Mouse (Mus musculus) lung, postnatal 0 days (tissue): Measurements from ENCODE around the gene Dok7. TPM values are rescaled to one million over a fixed set of nuclear protein-coding genes. Genes with fewer than 3 reads are reported as not detected.

Experiments
- ATAC-seq: fragments of 200-750 bp; cut with Nextera tagmentation; 2 replicates; pipeline ENCODE4 v1.8.0; 2017; ENCODE audit warnings: moderate library complexity
- DNase-seq: peaks from one replicate; pipeline ENCODE4 v3.0.0-alpha.2; 2016; ENCODE audit warnings: low spot score
- H3K27ac ChIP-seq: fragments of 300-500 bp; sonication (generic); 2 replicates; pipeline ENCODE4 v1.5.1; 2014; ENCODE audit warnings: antibody characterized with exemption, mild to moderate bottlenecking, low read length, mixed read lengths
- H3K27me3 ChIP-seq: fragments of 300-500 bp; sonication (generic); replicated peaks from 2 replicates; pipeline ENCODE4 v1.6.1; 2014; ENCODE audit warnings: low read length, mixed read lengths; ENCODE audit not compliant: insufficient read depth
- H3K36me3 ChIP-seq: fragments of 300-500 bp; sonication (generic); 2 replicates; pipeline ENCODE4 v1.6.1; 2014; ENCODE audit warnings: low read length, mixed read lengths; ENCODE audit not compliant: insufficient read depth
- H3K4me1 ChIP-seq: fragments of 300-500 bp; sonication (generic); 2 replicates; pipeline ENCODE4 v1.6.1; 2014; ENCODE audit warnings: antibody characterized with exemption, low read depth, low read length, mixed read lengths; ENCODE audit not compliant: insufficient read depth
- H3K4me2 ChIP-seq: fragments of 300-500 bp; sonication (generic); replicated peaks from 2 replicates; pipeline ENCODE4 v1.6.1; 2014; ENCODE audit warnings: low read depth, mild to moderate bottlenecking, low read length, moderate library complexity, mixed read lengths
- H3K4me3 ChIP-seq: fragments of 300-500 bp; sonication (generic); 2 replicates; pipeline ENCODE4 v1.5.1; 2014; ENCODE audit warnings: low read depth, low read length
- H3K9ac ChIP-seq: fragments of 300-500 bp; sonication (generic); replicated peaks from 2 replicates; pipeline ENCODE4 v1.6.1; 2014; ENCODE audit warnings: low read depth, mild to moderate bottlenecking
- H3K9me3 ChIP-seq: fragments of 300-500 bp; sonication (generic); 2 replicates; pipeline ENCODE4 v1.6.1; 2016; ENCODE audit warnings: low read length, mixed read lengths
- CTCF ChIP-seq: IDR thresholded peaks from 2 replicates; pipeline ENCODE4 v1.5.1; 2016; ENCODE audit warnings: antibody characterized with exemption, mild to moderate bottlenecking
- EP300 ChIP-seq: IDR thresholded peaks from 2 replicates; pipeline ENCODE4 v1.6.1; 2016; ENCODE audit warnings: antibody characterized with exemption, mild to moderate bottlenecking, control low read depth
- WGBS: fragments of 180-500 bp; shearing (Covaris S2); extraction: QIAGEN DNeasy Blood & Tissue Kit; methylation state at CpG from one replicate; pipeline ENCODE4 v1.1.7; 2014; 5-methylcytosine and 5-hydroxymethylcytosine counted together
- polyA plus RNA-seq: library from polyadenylated mRNA; unstranded; fragments of >200 nt; fragmentation: Nextera tagmentation; extraction: Ambion mirVana; gene quantifications from 2 replicates; pipeline ENCODE4 v1.2.1, GENCODE M21; 2015

The Dok7 gene
- polyA plus RNA-seq, 1 experiment from 2014 or later = 0.56 TPM

DNA sequence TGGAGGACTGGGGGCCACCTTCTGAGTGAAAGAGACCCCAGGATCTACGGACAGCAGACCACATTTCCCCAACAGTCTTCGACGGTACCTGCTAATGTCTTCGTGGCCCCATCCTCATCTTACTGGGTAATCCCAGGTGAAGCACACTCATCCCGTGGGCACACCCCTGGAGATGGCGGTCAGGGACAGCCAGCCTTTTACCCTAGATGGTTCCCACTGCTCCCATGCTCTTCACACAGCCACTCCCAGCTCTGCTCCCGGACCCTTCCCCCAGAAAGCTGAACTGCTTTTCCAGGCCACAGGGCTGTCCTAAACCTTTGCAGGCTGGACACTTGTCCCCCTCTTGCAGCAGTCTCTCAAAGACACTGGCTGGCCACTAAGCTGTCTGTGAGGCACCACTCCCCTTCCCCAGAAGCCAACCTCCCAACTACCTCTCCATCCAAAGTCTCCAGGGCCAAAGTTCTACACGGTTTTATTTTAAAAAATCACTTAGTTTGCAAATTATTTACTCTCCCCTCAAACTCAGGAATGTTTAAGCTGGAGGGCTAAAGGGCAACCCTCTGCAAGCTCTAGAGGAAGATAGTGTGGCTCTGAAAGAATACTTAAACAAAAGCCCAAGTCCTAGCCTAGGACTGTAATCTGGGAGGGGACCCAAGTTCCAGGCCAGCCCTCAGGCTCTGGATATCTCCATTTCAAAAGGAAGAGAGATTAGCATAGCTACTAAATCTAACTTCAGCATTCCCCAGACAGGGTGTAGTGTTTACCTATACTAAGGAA lies 47.8 kb downstream of the Dok7 start:
- Histone ChIP-seq H3K4me3 (peak overlapping the region; percentile 77), H3K4me2 (peak overlapping the region; percentile 71), H3K27ac (peak overlapping the region; percentile 83), H3K9ac (no peak overlapping the region), H3K9me3 (no peaks in the 10 kb centered on the region), H3K27me3 (no peaks in the 10 kb centered on the region), H3K4me1 (peaks cover 23% of the 10 kb centered on the region; the same call in 1 of the 2 replicates), H3K36me3 (peaks cover 23% of the 10 kb centered on the region; the same call in 1 of the 2 replicates)
- TF ChIP-seq EP300 (no peak), CTCF (no peak)
- DNase-seq = peak; percentile 31
- no peak for ATAC-seq
- WGBS = 46% methylated on average over 8 of the region's 8 CpGs

DNA sequence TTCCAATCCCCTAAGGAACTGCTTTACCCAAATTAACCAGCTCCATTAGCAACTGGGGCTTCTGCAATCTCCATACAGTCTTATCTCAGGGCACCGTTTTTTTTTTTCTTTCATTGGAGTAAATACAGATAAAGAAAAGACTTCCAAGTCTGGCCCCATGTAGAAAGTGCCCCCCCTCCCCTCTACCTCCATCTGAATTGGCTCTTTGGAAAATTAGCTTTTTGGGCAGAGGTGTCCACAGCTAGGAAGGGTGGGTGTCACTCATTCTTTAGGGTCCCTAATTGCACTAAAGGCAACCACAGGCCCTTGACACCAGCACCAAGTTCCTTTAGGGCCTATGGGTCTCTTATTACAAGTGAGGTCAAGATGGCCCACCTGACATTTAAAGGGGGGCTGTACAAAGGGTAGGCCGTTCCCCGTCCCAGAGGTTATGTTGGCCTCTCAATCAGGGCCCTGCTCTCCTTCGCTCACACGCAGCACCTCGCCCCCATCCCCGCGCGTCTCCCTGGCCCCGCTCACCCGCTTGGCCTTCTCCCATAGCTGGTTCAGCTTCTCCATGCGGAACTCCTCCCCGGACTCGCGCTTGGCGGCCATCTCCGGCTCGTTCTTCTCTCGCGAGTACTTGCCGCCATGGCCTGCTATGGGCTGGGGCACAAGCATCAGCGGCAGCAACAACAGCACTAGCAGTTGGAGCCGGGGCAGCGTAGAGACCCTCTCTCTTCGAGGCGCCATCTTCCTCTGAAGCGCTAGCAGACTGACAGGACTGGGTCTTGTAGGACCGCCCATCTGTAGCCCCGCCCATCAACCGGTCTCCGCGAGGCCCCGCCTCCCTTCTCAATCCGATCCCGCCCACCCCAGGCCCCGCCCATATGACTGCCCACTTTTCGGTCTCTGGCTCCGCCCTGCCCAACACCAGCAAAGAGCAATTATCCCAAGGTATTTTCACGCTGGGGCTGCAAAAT lies 48.7 kb downstream of the Dok7 start, which contains the start of gene Lrpap1:
TSS of gene Lrpap1 (minus strand) at position 807 of the 962 bp plus-strand sequence.
- DNase-seq (peak; percentile 93), ATAC-seq (peak; percentile 99)
- Histone ChIP-seq H3K4me1 (peaks cover 23% of the 10 kb centered on the region; the same call in 1 of the 2 replicates), H3K4me3 (peak within 1 kb of the TSS; percentile 77), H3K36me3 (peaks cover 20% of the 10 kb centered on the region; the same call in 1 of the 2 replicates), H3K9ac (peak within 1 kb of the TSS; percentile 83), H3K9me3 (no peaks in the 10 kb centered on the region), H3K27me3 (no peaks in the 10 kb centered on the region), H3K27ac (peak within 1 kb of the TSS; percentile 83), H3K4me2 (peak within 1 kb of the TSS; percentile 71)
- TF ChIP-seq CTCF (no peak), EP300 (0 out of 2 replicates have a peak, but pooled peaks have one; percentile 17)
- WGBS = under 1% methylated on average over 39 of the region's 39 CpGs

DNA sequence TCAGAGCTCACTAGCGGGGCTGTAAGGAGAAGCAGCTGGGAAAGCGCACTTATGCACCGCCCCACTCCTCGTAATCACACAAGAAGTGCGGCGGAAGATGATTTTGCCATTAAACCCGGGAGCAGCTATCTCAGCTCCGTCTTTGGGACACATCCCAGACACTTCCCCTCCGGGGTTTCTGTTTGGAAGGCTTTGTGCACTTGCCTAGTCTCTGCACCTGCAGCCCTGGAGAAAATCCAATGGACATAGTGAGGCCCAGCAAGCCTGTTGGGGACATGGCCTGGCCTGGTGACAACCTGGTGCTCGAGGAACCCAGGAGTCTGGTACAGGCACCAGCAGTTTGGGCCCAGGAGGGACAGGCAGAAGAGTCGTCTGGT lies 49.3 kb downstream of the Dok7 start:
- Histone ChIP-seq H3K27me3 (no peaks in the 10 kb centered on the region), H3K27ac (no peak overlapping the region), H3K4me3 (peak overlapping the region; percentile 77), H3K4me2 (peak overlapping the region; percentile 71), H3K9me3 (no peaks in the 10 kb centered on the region), H3K36me3 (peaks cover 15% of the 10 kb centered on the region; the same call in 1 of the 2 replicates), H3K4me1 (peaks cover 23% of the 10 kb centered on the region; the same call in 1 of the 2 replicates), H3K9ac (peak overlapping the region; percentile 83)
- ATAC-seq (no peak; the same call in 1 of the 2 replicates), DNase-seq (no peak)
- 5% methylated on average over 11 of the region's 11 CpGs for WGBS
- TF ChIP-seq CTCF (no peak), EP300 (no peak)

DNA sequence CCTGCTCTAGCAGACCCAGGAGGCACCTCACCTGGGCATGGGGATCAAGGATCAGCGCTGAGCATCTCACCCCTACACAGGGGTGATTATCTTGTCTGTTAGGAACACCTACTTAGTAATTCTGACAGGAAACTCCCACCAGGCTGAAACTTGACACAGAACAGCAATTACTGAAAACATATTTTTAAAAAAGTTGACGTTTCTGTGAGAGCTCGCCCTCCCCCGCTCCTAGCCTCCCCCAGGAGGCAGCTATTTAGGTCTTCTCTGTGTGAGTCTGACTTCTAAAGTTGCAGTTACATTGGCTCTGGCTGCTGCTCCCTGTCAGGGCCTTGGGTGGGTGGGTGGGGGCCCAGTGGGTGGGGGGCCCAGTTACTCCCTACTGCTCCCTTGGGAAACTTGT lies 55.9 kb downstream of the Dok7 start:
- no peak overlapping the region for H3K9ac ChIP-seq
- no peaks in the 10 kb centered on the region for H3K27me3 ChIP-seq
- no peak overlapping the region for H3K4me3 ChIP-seq
- DNase-seq (no peak), ATAC-seq (no peak)
- H3K9me3 ChIP-seq = no peaks in the 10 kb centered on the region
- H3K27ac ChIP-seq = no peak overlapping the region
- H3K4me2 ChIP-seq = no peak overlapping the region
- no peaks in the 10 kb centered on the region for H3K36me3 ChIP-seq
- WGBS = 52% methylated on average over 4 of the region's 4 CpGs
- TF ChIP-seq EP300 (no peak), CTCF (no peak)
- H3K4me1 ChIP-seq = no peaks in the 10 kb centered on the region

DNA sequence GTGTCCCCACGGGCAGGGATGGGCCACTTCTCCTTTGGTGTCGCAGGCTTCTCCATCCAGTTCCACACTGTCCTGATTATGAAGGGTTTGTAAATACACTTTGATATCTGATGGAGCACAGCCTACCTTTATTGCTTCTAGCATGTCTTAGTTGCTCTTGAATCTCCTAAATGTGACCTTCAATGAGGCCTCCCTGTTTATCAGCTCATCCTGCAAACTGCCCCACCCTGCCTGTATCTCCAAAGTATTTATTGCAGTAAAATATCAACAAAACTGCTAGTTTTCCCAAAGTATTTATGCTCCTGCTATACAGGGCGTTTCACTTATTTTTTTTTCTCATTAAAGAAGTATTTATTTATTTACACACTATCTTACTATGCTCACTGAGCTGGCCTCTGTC lies 59.4 kb downstream of the Dok7 start:
- no peak overlapping the region for H3K4me3 ChIP-seq
- H3K36me3 ChIP-seq = no peaks in the 10 kb centered on the region
- ATAC-seq (no peak), DNase-seq (no peak)
- no peak overlapping the region for H3K27ac ChIP-seq
- H3K4me2 ChIP-seq = no peak overlapping the region
- TF ChIP-seq EP300 (no peak), CTCF (no peak)
- H3K4me1 ChIP-seq = no peaks in the 10 kb centered on the region
- no peaks in the 10 kb centered on the region for H3K27me3 ChIP-seq
- 62% methylated on average over 3 of the region's 3 CpGs for WGBS
- H3K9ac ChIP-seq = no peak overlapping the region
- no peaks in the 10 kb centered on the region for H3K9me3 ChIP-seq

DNA sequence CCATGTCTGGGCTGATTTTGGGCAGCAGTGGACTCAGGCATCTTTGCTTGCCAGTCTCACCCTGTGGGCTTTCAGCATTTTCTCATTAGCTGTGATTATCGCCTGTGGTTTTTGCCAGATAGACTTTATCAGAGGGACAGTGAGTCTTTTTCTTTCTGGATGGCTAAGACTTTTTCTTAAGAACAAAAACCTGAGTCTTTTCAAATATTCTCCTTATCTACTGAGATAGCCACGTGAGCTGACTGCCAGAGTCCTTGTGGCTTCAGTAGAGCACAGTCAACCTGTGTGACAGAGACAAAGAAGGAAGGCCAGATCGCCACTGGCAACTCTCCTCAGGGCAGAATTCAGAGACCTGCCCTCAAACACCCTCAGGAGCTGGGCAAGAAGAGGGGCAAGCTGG lies 61.1 kb downstream of the Dok7 start:
- Histone ChIP-seq H3K9me3 (no peaks in the 10 kb centered on the region), H3K4me2 (no peak overlapping the region), H3K36me3 (no peaks in the 10 kb centered on the region), H3K9ac (no peak overlapping the region), H3K27me3 (no peaks in the 10 kb centered on the region), H3K4me1 (no peaks in the 10 kb centered on the region), H3K4me3 (no peak overlapping the region), H3K27ac (no peak overlapping the region)
- 60% methylated on average over 3 of the region's 3 CpGs for WGBS
- no peak for TF ChIP-seq CTCF
- no peak for TF ChIP-seq EP300
- ATAC-seq (no peak), DNase-seq (no peak)
